Mouse (Mus musculus) liver, postnatal 0 days (tissue): ENCODE measurements at regions not wholly inside any gene's neighbourhood (a gene's known extent, or its start where the extent isn't known, plus 50 kb on each side); places are given as distances from the start of the nearest gene placed in this dataset.
A peak's percentile ranks its signal among the peaks of the same experiment; 100 is the strongest.

ENCODE experiments used
- CTCF ChIP-seq: sonication (generic); IDR thresholded peaks from 2 replicates; pipeline ENCODE4 v1.5.1; 2016; ENCODE audit warnings: antibody characterized with exemption, low read depth
- EP300 ChIP-seq: IDR thresholded peaks from 2 replicates; pipeline ENCODE4 v1.6.1; 2016; ENCODE audit warnings: antibody characterized with exemption, low read depth, mild to moderate bottlenecking

DNA sequence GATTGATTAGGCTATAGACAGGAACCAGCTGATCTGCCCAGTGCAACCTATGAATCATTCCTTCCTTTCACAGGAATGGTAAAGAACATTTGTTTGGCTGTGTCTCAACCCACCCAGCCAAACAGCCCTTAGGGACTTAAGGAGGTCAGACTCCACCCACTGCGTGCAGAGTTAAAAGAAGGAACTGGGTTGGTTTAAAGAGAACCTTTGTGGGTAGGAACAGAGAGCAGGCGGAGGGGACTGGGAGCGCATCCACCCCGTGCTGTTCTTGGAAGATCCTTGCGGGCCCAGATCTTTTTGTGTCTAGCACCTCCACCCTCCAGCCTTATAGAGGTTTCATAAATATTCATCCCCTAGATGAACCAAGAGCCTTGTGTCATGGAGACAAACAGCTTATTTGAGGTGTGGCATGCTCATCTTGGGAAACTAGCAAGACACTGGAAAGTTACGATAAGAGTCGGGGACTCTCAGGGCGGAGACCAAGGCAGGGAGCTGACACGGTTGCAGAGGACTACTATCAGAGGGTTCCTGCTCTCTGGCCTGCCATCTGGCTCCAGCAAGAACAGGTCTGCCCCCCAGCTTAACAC is 49.8 kb upstream of the Grhl3 start:
- no peak for TF ChIP-seq CTCF
- TF ChIP-seq EP300 = peak; percentile 80
